Mouse (Mus musculus) MEL (cell line): ENCODE results near the gene Numa1. TPM values are rescaled to one million over a fixed set of nuclear protein-coding genes. Genes with fewer than 3 reads are reported as not detected.

Experiments
- DNase-seq: peaks from one replicate; pipeline ENCODE4 v3.0.0; 2011; ENCODE audit warnings: low read depth, low spot score
- H3K27ac ChIP-seq: 2 replicates; pipeline ENCODE4 v1.5.1; 2012; ENCODE audit warnings: low read depth, mild to moderate bottlenecking, control low read depth, low read length, moderate library complexity; ENCODE audit not compliant: control insufficient read depth
- H3K27me3 ChIP-seq, 2 experiments: fragments of 150-350 bp in 1 of 2; sonication (generic) in 1 of 2; 2 replicates each; pipeline ENCODE4 v1.6.1; 2012; ENCODE audit warnings: low read length in 2 of 2, mild to moderate bottlenecking in 2 of 2, improper control_type of control experiment in 1 of 2, moderate library complexity in 1 of 2; ENCODE audit not compliant: insufficient read depth in 2 of 2, control insufficient read depth in 1 of 2
- H3K36me3 ChIP-seq, 2 experiments: 2 replicates each; pipeline ENCODE4 v1.6.1; 2012 to 2014; ENCODE audit warnings: low read length in 2 of 2, improper control_type of control experiment in 1 of 2, inconsistent platforms in 1 of 2, mild to moderate bottlenecking in 1 of 2; ENCODE audit not compliant: insufficient read depth in 2 of 2, control insufficient read depth in 1 of 2
- H3K4me1 ChIP-seq, 2 experiments: fragments of 150-350 bp in 1 of 2; sonication (generic) in 1 of 2; 2 replicates each; pipeline ENCODE4 v1.6.1; 2012; ENCODE audit warnings: low read length in 2 of 2, improper control_type of control experiment in 1 of 2, mild to moderate bottlenecking in 1 of 2; ENCODE audit not compliant: insufficient read depth in 2 of 2, control insufficient read depth in 1 of 2
- H3K4me3 ChIP-seq, 2 experiments: fragments of 150-350 bp in 1 of 2; sonication (generic) in 1 of 2; 2 replicates each; pipeline ENCODE4 v1.5.1; 2012; ENCODE audit warnings: low read depth in 2 of 2, low read length in 2 of 2, mild to moderate bottlenecking in 2 of 2, moderate library complexity in 2 of 2, control low read depth in 1 of 2, improper control_type of control experiment in 1 of 2; ENCODE audit not compliant: control insufficient read depth in 1 of 2, insufficient read depth in 1 of 2
- H3K79me2 ChIP-seq: 2 replicates; pipeline ENCODE4 v1.6.1; 2012; ENCODE audit warnings: mild to moderate bottlenecking, low read length, moderate library complexity; ENCODE audit not compliant: control insufficient read depth, poor library complexity, insufficient read depth
- H3K9ac ChIP-seq: 2 replicates; pipeline ENCODE4 v1.6.1; 2012; ENCODE audit warnings: low read depth, mild to moderate bottlenecking, control low read depth, low read length, moderate library complexity; ENCODE audit not compliant: control insufficient read depth, poor library complexity, severe bottlenecking
- H3K9me3 ChIP-seq: fragments of 150-350 bp; sonication (generic); replicated peaks from 2 replicates; pipeline ENCODE4 v1.6.1; 2012; ENCODE audit warnings: mild to moderate bottlenecking, low read length, improper control_type of control experiment, moderate library complexity; ENCODE audit not compliant: insufficient read depth
- CHD2 ChIP-seq: IDR thresholded peaks from 2 replicates; pipeline ENCODE4 v1.6.1; 2011; ENCODE audit warnings: low read length, improper control_type of control experiment
- HCFC1 ChIP-seq: IDR thresholded peaks from 2 replicates; pipeline ENCODE4 v1.6.1; 2012; ENCODE audit warnings: low read depth, mild to moderate bottlenecking, inconsistent platforms, low read length, improper control_type of control experiment, moderate library complexity
- KAT2A ChIP-seq: conservative IDR thresholded peaks from 2 replicates; pipeline ENCODE4 v1.6.1; 2012; ENCODE audit warnings: low read depth, low read length, improper control_type of control experiment, inconsistent platforms
- MAX ChIP-seq: IDR thresholded peaks from 2 replicates; pipeline ENCODE4 v1.6.1; 2011; ENCODE audit warnings: low read length, improper control_type of control experiment
- MAZ ChIP-seq: IDR thresholded peaks from 2 replicates; pipeline ENCODE4 v1.6.1; 2012; ENCODE audit warnings: low read depth, mild to moderate bottlenecking, inconsistent platforms, low read length, improper control_type of control experiment
- MEF2A ChIP-seq: IDR thresholded peaks from 2 replicates; pipeline ENCODE4 v1.6.1; 2014; ENCODE audit warnings: low read depth, mild to moderate bottlenecking, inconsistent platforms, low read length, improper control_type of control experiment; ENCODE audit not compliant: poor library complexity, insufficient replicate concordance, severe bottlenecking; ENCODE audit errors: extremely low read depth
- MXI1 ChIP-seq: IDR thresholded peaks from 2 replicates; pipeline ENCODE4 v1.6.1; 2011; ENCODE audit warnings: mild to moderate bottlenecking, low read depth, low read length, improper control_type of control experiment
- MYB ChIP-seq: IDR thresholded peaks from 2 replicates; pipeline ENCODE4 v1.6.1; 2011; ENCODE audit warnings: mild to moderate bottlenecking, low read depth, low read length, improper control_type of control experiment
- NELFE ChIP-seq: IDR thresholded peaks from 2 replicates; pipeline ENCODE4 v1.6.1; 2011; ENCODE audit warnings: low read depth, low read length, improper control_type of control experiment
- NRF1 ChIP-seq: IDR thresholded peaks from 2 replicates; pipeline ENCODE4 v1.6.1; 2014; ENCODE audit warnings: low read depth, mild to moderate bottlenecking, inconsistent platforms, low read length, improper control_type of control experiment, moderate library complexity; ENCODE audit not compliant: poor library complexity, insufficient read depth, severe bottlenecking
- POLR2AphosphoS2 ChIP-seq: IDR thresholded peaks from 2 replicates; pipeline ENCODE4 v1.6.1; 2011; ENCODE audit warnings: low read length, improper control_type of control experiment
- RCOR1 ChIP-seq: IDR thresholded peaks from 2 replicates; pipeline ENCODE4 v1.6.1; 2012; ENCODE audit warnings: low read depth, mild to moderate bottlenecking, inconsistent platforms, low read length, improper control_type of control experiment
- SMC3 ChIP-seq: IDR thresholded peaks from 2 replicates; pipeline ENCODE4 v1.6.1; 2011; ENCODE audit warnings: low read depth, low read length, improper control_type of control experiment
- TCF12 ChIP-seq: IDR thresholded peaks from 2 replicates; pipeline ENCODE4 v1.6.1; 2014; ENCODE audit warnings: low read depth, mild to moderate bottlenecking, inconsistent platforms, low read length, improper control_type of control experiment, moderate library complexity
- UBTF ChIP-seq: IDR thresholded peaks from 2 replicates; pipeline ENCODE4 v1.6.1; 2012; ENCODE audit warnings: low read depth, mild to moderate bottlenecking, inconsistent platforms, low read length, improper control_type of control experiment, moderate library complexity, borderline replicate concordance; ENCODE audit not compliant: insufficient read depth
- ZC3H11A ChIP-seq: IDR thresholded peaks from 2 replicates; pipeline ENCODE4 v1.6.1; 2012; ENCODE audit warnings: low read depth, mild to moderate bottlenecking, inconsistent platforms, low read length, improper control_type of control experiment
- ZKSCAN1 ChIP-seq: IDR thresholded peaks from 2 replicates; pipeline ENCODE4 v1.6.1; 2012; ENCODE audit warnings: low read depth, mild to moderate bottlenecking, inconsistent platforms, low read length, improper control_type of control experiment, moderate library complexity
- ZMIZ1 ChIP-seq: IDR thresholded peaks from 2 replicates; pipeline ENCODE4 v1.6.1; 2012; ENCODE audit warnings: low read depth, mild to moderate bottlenecking, inconsistent platforms, low read length, improper control_type of control experiment, moderate library complexity
- ZNF384 ChIP-seq: IDR thresholded peaks from 2 replicates; pipeline ENCODE4 v1.6.1; 2012; ENCODE audit warnings: low read depth, mild to moderate bottlenecking, inconsistent platforms, low read length, improper control_type of control experiment
- polyA plus RNA-seq, 2 experiments: library from polyadenylated mRNA; stranded (reverse) in 1 of 2; unstranded in 1 of 2; fragments of >175 nt in 1 of 2; fragments of >200 nt in 1 of 2; gene quantifications; 2 replicates each; pipeline versions ENCODE4 v1.2.1 to v1.2.4; 2012; ENCODE audit warnings: low replicate concordance in 2 of 2, low read depth in 1 of 2; ENCODE audit not compliant: insufficient read length in 2 of 2, insufficient read depth in 1 of 2, missing spikeins in 1 of 2
- total RNA-seq: library from RNA; depleted of rRNA; stranded (reverse); fragments of 300-350 nt; gene quantifications from 2 replicates; pipeline ENCODE4 v1.2.3, GENCODE M21; 2012

Numa1 gene
- total and polyA plus RNA-seq, 3 experiments: 48.7 to 91.2 (median 50.0) TPM

GRCm38 (mm10) chr7:102017452-102017851 is 83.5 kb downstream of the Numa1 start:
- TF ChIP-seq ZC3H11A (no peak), MAZ (no peak), MXI1 (no peak), TCF12 (no peak), POLR2AphosphoS2 (no peak), MYB (no peak), SMC3 (no peak), ZKSCAN1 (no peak), RCOR1 (no peak), ZMIZ1 (no peak), NELFE (no peak), UBTF (no peak), MEF2A (no peak), HCFC1 (no peak), CHD2 (no peak), NRF1 (no peak), MAX (no peak), ZNF384 (no peak)
- TF ChIP-seq, all 39 proteins: peak for 0
- no peak overlapping the region for H3K9ac ChIP-seq
- H3K4me1 ChIP-seq: no peaks in the 10 kb centered on the region
- H3K27me3 ChIP-seq: no peaks in the 10 kb centered on the region
- no peaks in the 10 kb centered on the region for H3K9me3 ChIP-seq
- DNase-seq: no peak
- H3K79me2 ChIP-seq: no peaks in the 10 kb centered on the region
- no peak overlapping the region for H3K4me3 ChIP-seq
- no peak overlapping the region for H3K27ac ChIP-seq
- H3K36me3 ChIP-seq: peaks cover 0 to 4% of the 10 kb centered on the region in 2 experiments; a peak in 2 of 4 replicates

- no peak overlapping the region for H3K4me3 ChIP-seq
- H3K36me3 ChIP-seq: peaks cover 0 to 4% of the 10 kb centered on the region in 2 experiments; a peak in 2 of 4 replicates
- no peaks in the 10 kb centered on the region for H3K4me1 ChIP-seq
- no peaks in the 10 kb centered on the region for H3K9me3 ChIP-seq
- no peaks in the 10 kb centered on the region for H3K79me2 ChIP-seq
- no peaks in the 10 kb centered on the region for H3K27me3 ChIP-seq
- no peak overlapping the region for H3K27ac ChIP-seq
- TF ChIP-seq KAT2A (no peak), ZNF384 (no peak), HCFC1 (no peak)
- H3K9ac ChIP-seq: no peak overlapping the region
- no peak for DNase-seq
These were observed 84.1 kb downstream of the Numa1 start for GRCm38 (mm10) chr7:102018034-102018433.
